Mouse (Mus musculus): ENCODE results near the gene Prmt6. TPM values are rescaled to one million over a fixed set of nuclear protein-coding genes. Genes with fewer than 3 reads are reported as not detected.

The Prmt6 gene
- polyA plus RNA-seq (2012; rRNA removed), result 3.0 and 3.9 TPM in 2 replicates

GRCm38 (mm10) chr3:110250839-110251700, at the start of gene Prmt6:
Gene Prmt6, minus strand, starts transcription at chr3:110250998.

Other genes starting within 250 kb of the Prmt6 start
- gene Ntng1, start 107.0 kb downstream of the Prmt6 start, polyA plus RNA-seq (2012; rRNA removed), result 0.03 and 0.14 TPM in 2 replicates